22 mouse cellular contexts compared by ENCODE assay signal in the genomic region with DNA sequence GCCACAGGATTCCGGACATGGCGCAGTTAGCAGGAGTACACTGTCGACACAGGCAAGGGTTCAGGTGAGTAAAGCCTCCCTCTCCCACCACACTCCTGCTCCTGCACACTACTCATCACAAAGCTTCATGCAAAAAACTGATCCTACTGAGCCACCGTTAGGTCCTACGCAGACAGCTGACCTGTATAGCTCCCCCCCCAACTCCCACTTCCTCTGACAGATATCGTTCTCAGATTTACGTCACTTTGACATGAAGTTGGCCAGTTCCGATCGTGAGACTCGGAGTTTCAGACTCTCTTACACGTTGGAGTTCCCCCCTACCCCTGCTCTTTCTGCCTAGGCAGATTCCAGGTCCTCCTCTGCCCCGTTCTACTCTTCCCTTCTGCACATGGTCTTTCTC.
A peak's percentile ranks its signal among the peaks of the same experiment; 100 is the strongest.
DNase-seq lines count a peak whose midpoint lies in the region; ATAC-seq lines count a peak whose summit lies in the region.
"Had no signal": no experiment of that assay in that cellular context is flagged by ENCODE, and none has a peak within 500 bp of the region (broad histone marks: within the 10 kb centered on the region; RNA-seq: fewer than 3 reads in every experiment).

No protein-coding gene starts in this region.

- H3K9ac ChIP-seq in intestine, embryonic 14.5 days (ENCODE audit: low read length): no peak overlapping the region
- H3K9ac ChIP-seq in intestine, embryonic 16.5 days (ENCODE audit: low read depth, low read length): no peak overlapping the region
- no peak overlapping the region for H3K9ac ChIP-seq in forebrain, embryonic 14.5 days (ENCODE audit: low read length)
- H3K9ac ChIP-seq: embryonic facial prominence, embryonic 12.5 days; embryonic facial prominence, embryonic 15.5 days; forebrain, embryonic 15.5 days; hindbrain, embryonic 15.5 days had no signal

- no peaks in the 10 kb centered on the region for H3K27me3 ChIP-seq in intestine, embryonic 14.5 days (replicated peaks; ENCODE audit: control insufficient read depth, insufficient read depth, low read length)
- H3K27me3 ChIP-seq in intestine, embryonic 16.5 days (replicated peaks; ENCODE audit: control insufficient read depth, insufficient read depth, low read length): no peaks in the 10 kb centered on the region
- H3K27me3 ChIP-seq in forebrain, embryonic 14.5 days (replicated peaks; ENCODE audit: control insufficient read depth, insufficient read depth, low read length): no peaks in the 10 kb centered on the region
- H3K27me3 ChIP-seq: embryonic facial prominence, embryonic 12.5 days; embryonic facial prominence, embryonic 15.5 days; forebrain, embryonic 15.5 days; hindbrain, embryonic 15.5 days; Patski had no signal

- DNase-seq in intestine, embryonic 14.5 days (ENCODE audit: low spot score): peak; percentile 38
- no peak for DNase-seq in forebrain, embryonic 14.5 days (ENCODE audit: low spot score)
- DNase-seq in thymus, postnatal 36 days: no peak
- no peak for DNase-seq in thymus, postnatal 4 days
- DNase-seq: adrenal gland, postnatal 10 days; adrenal gland, postnatal 36 days; cerebellum, adult 18-20 months; cerebellum, adult 9-10 months; cerebellum, postnatal 14 days; gastrocnemius, postnatal 25 days; heart, adult 2 months had no signal

- no peak overlapping the region for H3K4me2 ChIP-seq in intestine, embryonic 14.5 days (ENCODE audit: low read length)
- no peak overlapping the region for H3K4me2 ChIP-seq in intestine, embryonic 16.5 days (ENCODE audit: low read depth, low read length)
- H3K4me2 ChIP-seq in forebrain, embryonic 14.5 days (ENCODE audit: low read length): no peak overlapping the region
- H3K4me2 ChIP-seq: embryonic facial prominence, embryonic 12.5 days; embryonic facial prominence, embryonic 15.5 days; forebrain, embryonic 15.5 days; heart, embryonic 11.5 days; hindbrain, embryonic 15.5 days had no signal

- WGBS in intestine, embryonic 14.5 days: 79% methylated on average over 12 of the region's 12 CpGs
- WGBS in intestine, embryonic 16.5 days: 84% methylated on average over 12 of the region's 12 CpGs
- WGBS in forebrain, embryonic 14.5 days: 87% methylated on average over 12 of the region's 12 CpGs

- H3K27ac ChIP-seq in intestine, embryonic 14.5 days (ENCODE audit: low read depth): no peak overlapping the region
- no peak overlapping the region for H3K27ac ChIP-seq in intestine, embryonic 16.5 days (ENCODE audit: low read length)
- no peak overlapping the region for H3K27ac ChIP-seq in forebrain, embryonic 14.5 days (ENCODE audit: low read depth, low read length)
- H3K27ac ChIP-seq: embryonic facial prominence, embryonic 12.5 days; embryonic facial prominence, embryonic 15.5 days; forebrain, embryonic 15.5 days; heart, adult 2 months; hindbrain, embryonic 10.5 days; hindbrain, embryonic 15.5 days had no signal

- no peaks in the 10 kb centered on the region for H3K4me1 ChIP-seq in intestine, embryonic 14.5 days (replicated peaks; ENCODE audit: control insufficient read depth, insufficient read depth, low read length)
- no peaks in the 10 kb centered on the region for H3K4me1 ChIP-seq in intestine, embryonic 16.5 days (ENCODE audit: control insufficient read depth, insufficient read depth, low read length)
- no peaks in the 10 kb centered on the region for H3K4me1 ChIP-seq in forebrain, embryonic 14.5 days (ENCODE audit: control insufficient read depth, insufficient read depth, low read length)
- H3K4me1 ChIP-seq: embryonic facial prominence, embryonic 12.5 days; embryonic facial prominence, embryonic 15.5 days; forebrain, embryonic 15.5 days; hindbrain, embryonic 15.5 days had no signal

- H3K36me3 ChIP-seq in intestine, embryonic 14.5 days (ENCODE audit: control insufficient read depth, insufficient read depth, low read length): no peaks in the 10 kb centered on the region
- H3K36me3 ChIP-seq in intestine, embryonic 16.5 days (ENCODE audit: control insufficient read depth, insufficient read depth, low read length): no peaks in the 10 kb centered on the region
- no peaks in the 10 kb centered on the region for H3K36me3 ChIP-seq in forebrain, embryonic 14.5 days (ENCODE audit: control insufficient read depth, insufficient read depth, low read length)
- H3K36me3 ChIP-seq: embryonic facial prominence, embryonic 12.5 days; embryonic facial prominence, embryonic 15.5 days; forebrain, embryonic 15.5 days; G1E; hindbrain, embryonic 10.5 days; hindbrain, embryonic 15.5 days had no signal

- peaks cover 9% of the 10 kb centered on the region for H3K9me3 ChIP-seq in intestine, embryonic 14.5 days (ENCODE audit: control insufficient read depth, low read length)
- no peaks in the 10 kb centered on the region for H3K9me3 ChIP-seq in intestine, embryonic 16.5 days (ENCODE audit: control insufficient read depth, low read length)
- no peaks in the 10 kb centered on the region; the same call in 1 of the 2 replicates for H3K9me3 ChIP-seq in forebrain, embryonic 14.5 days (replicated peaks; ENCODE audit: control insufficient read depth, low read length)
- H3K9me3 ChIP-seq: forebrain, embryonic 15.5 days; G1E; hindbrain, embryonic 15.5 days had no signal

- no peak for ATAC-seq in intestine, embryonic 14.5 days (replicated peaks; ENCODE audit: low FRiP score, low TSS enrichment, low read depth)
- no peak for ATAC-seq in intestine, embryonic 16.5 days
- peak; percentile 85 for ATAC-seq in megakaryocyte, adult 5-6 weeks (ENCODE audit: poor library complexity, severe bottlenecking)
- 0 out of 2 replicates have a peak, but pooled peaks have one; percentile 19 for ATAC-seq in neutrophil, adult 5-6 weeks (ENCODE audit: extremely low read depth, insufficient number of reproducible peaks, low FRiP score, poor library complexity, severe bottlenecking)
- ATAC-seq in forebrain, embryonic 14.5 days: no peak
- ATAC-seq: forebrain, embryonic 15.5 days; Patski had no signal

- H3K4me3 ChIP-seq in intestine, embryonic 14.5 days (ENCODE audit: low read depth, low read length): no peak overlapping the region
- H3K4me3 ChIP-seq in intestine, embryonic 16.5 days (ENCODE audit: low read length): no peak overlapping the region
- no peak overlapping the region for H3K4me3 ChIP-seq in forebrain, embryonic 14.5 days (ENCODE audit: low read depth, low read length)
- H3K4me3 ChIP-seq: embryonic facial prominence, embryonic 12.5 days; embryonic facial prominence, embryonic 15.5 days; forebrain, embryonic 15.5 days; heart, adult 2 months; hindbrain, embryonic 10.5 days; hindbrain, embryonic 15.5 days had no signal

Comparison
In these comparisons a context has a peak if more than half of its experiments do, and no peak if none do; other contexts are left out.
1. ATAC-seq: peak in megakaryocyte, adult 5-6 weeks (single experiment) and neutrophil, adult 5-6 weeks (single experiment); none in intestine, embryonic 14.5 days (single experiment), intestine, embryonic 16.5 days (single experiment) and forebrain, embryonic 14.5 days (single experiment).